15 mouse cellular contexts compared by ENCODE assay signal in genomic region chr17:79547524-79547923, GRCm38 (mm10).
DNase-seq lines count a peak whose midpoint lies in the region.
"Had no signal": no experiment of that assay in that cellular context is flagged by ENCODE, and none has a peak within 500 bp of the region (broad histone marks: within the 10 kb centered on the region; RNA-seq: fewer than 3 reads in every experiment).

No protein-coding gene starts in this region.

- peak; percentile 8 for DNase-seq in adrenal gland, adult 2 months
- no peak for DNase-seq in adrenal gland, postnatal 10 days
- DNase-seq in kidney, adult 18-20 months = peak; percentile 8
- no peak for DNase-seq in kidney, postnatal 10 days
- peak; percentile 64 for DNase-seq in Muller cell, postnatal 12 days (ENCODE audit: inconsistent ontology term)
- DNase-seq in kidney, postnatal 36 days = peak; percentile 13 to 35
- DNase-seq in frontal cortex, postnatal 36 days (ENCODE audit: low spot score in 2 of 2) = no peak
- DNase-seq in testis, postnatal 14 days (ENCODE audit: low spot score) = no peak
- DNase-seq: adrenal gland, postnatal 25 days; cerebellum, adult 11-12 months; cerebellum, adult 9-11 months; gastrocnemius, postnatal 14 days; heart, postnatal 14 days; lung, adult 18-20 months; lung, postnatal 4 days had no signal

Comparison
In these comparisons a context has a peak if more than half of its experiments do, and no peak if none do; other contexts are left out.
1. DNase-seq: peak in adrenal gland, adult 2 months (single experiment), kidney, adult 18-20 months (single experiment), Muller cell, postnatal 12 days (single experiment) and kidney, postnatal 36 days (2 of 2); none in adrenal gland, postnatal 10 days (single experiment), kidney, postnatal 10 days (single experiment), frontal cortex, postnatal 36 days (0 of 2) and testis, postnatal 14 days (single experiment).